Mouse (Mus musculus): ENCODE data around the gene Kank4. TPM values are rescaled to one million over a fixed set of nuclear protein-coding genes. Genes with fewer than 3 reads are reported as not detected.

Gene Kank4
- polyA plus RNA-seq, 1 experiment: not detected

DNA sequence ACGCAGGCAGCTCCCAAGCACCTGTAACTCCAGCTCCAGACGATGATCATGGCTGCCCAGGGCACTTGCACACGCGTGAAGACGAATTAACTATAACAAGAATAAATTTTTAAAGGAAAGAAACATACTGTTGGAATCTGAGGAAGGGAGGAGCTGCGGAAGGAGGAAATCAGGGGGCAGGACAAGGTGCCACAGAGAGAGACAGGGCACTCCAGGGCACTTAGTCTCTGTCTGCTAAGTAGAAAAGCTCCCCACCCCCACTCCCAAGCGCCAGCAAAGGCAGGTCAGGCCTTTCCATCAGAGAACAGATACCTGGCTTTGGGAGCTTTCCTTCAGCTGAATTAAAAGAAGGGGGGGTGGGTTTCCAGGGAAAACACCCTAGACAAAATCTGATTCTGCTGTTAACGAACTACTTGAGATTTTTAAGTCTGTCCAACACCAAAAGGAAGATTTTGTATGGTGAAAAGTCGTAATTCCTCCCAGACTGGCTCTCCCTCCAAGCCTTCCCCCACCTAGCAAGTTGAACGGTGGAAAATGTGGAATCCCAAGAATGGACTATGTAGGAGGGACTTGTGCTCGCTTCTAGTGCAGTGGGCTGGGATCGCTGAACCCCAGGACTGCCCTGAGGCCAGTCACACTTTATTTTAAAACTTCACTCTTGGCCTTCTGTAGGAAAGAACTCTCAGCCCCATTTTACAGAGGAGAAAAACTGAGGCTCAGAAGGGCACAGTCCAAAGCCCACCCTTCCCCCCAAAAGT is 11.9 kb downstream of the Kank4 start:
- Histone ChIP-seq H3K4me1 (ENCODE audit: control insufficient read depth, insufficient read depth, low read length) (no peaks in the 10 kb centered on the region), H3K4me3 (ENCODE audit: insufficient read depth, low read depth, low read length) (no peak overlapping the region), H3K27ac (ENCODE audit: insufficient read depth, low read depth, low read length) (no peak overlapping the region)
- TF ChIP-seq POLR2A (IDR thresholded peaks at IDR 0.05; ENCODE audit: insufficient read depth, low read depth, low read length) (no peak), CTCF (IDR thresholded peaks at IDR 0.05; ENCODE audit: insufficient read depth, low read depth, low read length) (no peak)
- WGBS: 83% methylated on average over 12 of the region's 12 CpGs

DNA sequence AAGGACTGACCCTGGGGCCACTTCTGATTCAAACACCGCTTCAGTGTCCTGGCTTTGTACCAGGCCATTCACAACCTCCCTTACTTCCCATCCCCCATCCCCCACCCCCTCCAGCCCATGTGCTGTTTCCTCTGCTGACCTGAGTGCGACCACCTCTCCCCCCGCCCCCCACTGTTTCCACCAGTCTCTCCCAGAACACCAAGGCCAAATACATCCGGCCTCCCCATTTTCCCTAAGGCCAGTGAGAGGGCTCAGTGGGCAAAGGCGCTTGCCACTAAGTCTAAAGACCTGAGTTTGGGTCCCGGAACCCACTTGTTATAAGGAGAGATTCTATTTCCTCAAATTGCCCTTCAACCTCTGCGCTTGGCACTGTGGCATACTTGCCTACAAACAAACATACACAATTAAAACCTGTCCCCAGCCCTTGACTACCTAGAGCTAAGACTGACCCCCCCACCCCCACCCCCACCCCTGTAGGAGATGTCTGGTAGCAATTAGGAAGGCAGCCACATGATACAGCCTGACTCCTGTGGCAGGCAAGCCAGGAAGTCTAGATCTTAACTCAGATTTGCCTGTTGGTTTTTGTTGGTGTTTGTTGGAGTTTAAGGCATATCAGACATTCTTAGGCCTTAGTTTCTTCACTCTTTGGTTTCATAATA is 12.7 kb downstream of the Kank4 start:
- Histone ChIP-seq H3K4me1 (ENCODE audit: control insufficient read depth, insufficient read depth, low read length) (no peaks in the 10 kb centered on the region), H3K27ac (ENCODE audit: insufficient read depth, low read depth, low read length) (no peak overlapping the region), H3K4me3 (ENCODE audit: insufficient read depth, low read depth, low read length) (no peak overlapping the region)
- 90% methylated on average over 7 of the region's 7 CpGs for WGBS
- TF ChIP-seq CTCF (IDR thresholded peaks at IDR 0.05; ENCODE audit: insufficient read depth, low read depth, low read length) (no peak), POLR2A (IDR thresholded peaks at IDR 0.05; ENCODE audit: insufficient read depth, low read depth, low read length) (no peak)

DNA sequence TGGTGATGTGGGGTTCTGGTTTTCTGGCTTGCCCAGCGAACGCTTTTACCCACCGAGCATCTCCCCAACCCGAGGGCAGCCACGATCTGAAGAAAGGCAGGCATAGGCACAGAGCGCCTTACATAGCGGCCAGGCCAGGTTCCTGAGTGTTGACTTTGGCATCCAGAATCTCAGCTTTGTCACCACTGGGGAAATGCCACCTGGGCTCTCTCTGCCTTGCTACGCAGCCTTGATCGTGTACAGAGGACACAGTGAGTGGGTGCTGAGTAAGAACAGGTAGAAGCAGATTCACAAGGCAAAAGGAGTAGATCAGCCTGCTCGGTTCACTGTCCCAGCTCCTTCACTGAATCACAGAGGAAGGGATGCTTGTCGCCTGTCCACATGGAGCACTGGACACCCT is 15.6 kb downstream of the Kank4 start:
- no peak for TF ChIP-seq CTCF (IDR thresholded peaks at IDR 0.05; ENCODE audit: insufficient read depth, low read depth, low read length)
- TF ChIP-seq POLR2A (IDR thresholded peaks at IDR 0.05; ENCODE audit: insufficient read depth, low read depth, low read length): no peak
- no peak overlapping the region for H3K27ac ChIP-seq (ENCODE audit: insufficient read depth, low read depth, low read length)
- WGBS: 95% methylated on average over 11 of the region's 11 CpGs
- no peak overlapping the region for H3K4me3 ChIP-seq (ENCODE audit: insufficient read depth, low read depth, low read length)
- peaks cover 2% of the 10 kb centered on the region; the same call in 1 of the 2 replicates for H3K4me1 ChIP-seq (ENCODE audit: control insufficient read depth, insufficient read depth, low read length)

DNA sequence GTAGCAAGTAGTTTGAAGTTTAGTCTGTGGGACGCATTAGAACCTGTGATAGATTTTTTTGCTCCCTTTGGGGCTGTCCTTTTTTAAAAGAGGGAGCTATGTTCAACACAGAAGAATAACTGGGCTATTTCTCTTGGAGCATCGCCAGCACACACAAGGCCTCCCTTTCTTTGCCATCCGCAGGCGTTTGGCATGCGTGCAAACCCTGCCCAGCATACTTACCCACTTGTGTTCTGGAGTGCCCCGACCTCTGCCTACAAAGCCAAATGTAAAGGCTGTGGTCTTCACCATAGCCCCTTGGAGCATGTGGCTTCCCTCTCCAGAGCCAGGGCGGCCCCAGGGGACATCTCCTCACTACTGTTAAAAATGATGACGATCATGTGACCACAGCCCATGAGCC is 16.5 kb downstream of the Kank4 start:
- TF ChIP-seq POLR2A (IDR thresholded peaks at IDR 0.05; ENCODE audit: insufficient read depth, low read depth, low read length): no peak
- TF ChIP-seq CTCF (IDR thresholded peaks at IDR 0.05; ENCODE audit: insufficient read depth, low read depth, low read length): no peak
- WGBS: 59% methylated on average over 8 of the region's 8 CpGs
- H3K4me3 ChIP-seq (ENCODE audit: insufficient read depth, low read depth, low read length): no peak overlapping the region
- no peak overlapping the region for H3K27ac ChIP-seq (ENCODE audit: insufficient read depth, low read depth, low read length)
- H3K4me1 ChIP-seq (ENCODE audit: control insufficient read depth, insufficient read depth, low read length): peaks cover 2% of the 10 kb centered on the region; the same call in 1 of the 2 replicates

DNA sequence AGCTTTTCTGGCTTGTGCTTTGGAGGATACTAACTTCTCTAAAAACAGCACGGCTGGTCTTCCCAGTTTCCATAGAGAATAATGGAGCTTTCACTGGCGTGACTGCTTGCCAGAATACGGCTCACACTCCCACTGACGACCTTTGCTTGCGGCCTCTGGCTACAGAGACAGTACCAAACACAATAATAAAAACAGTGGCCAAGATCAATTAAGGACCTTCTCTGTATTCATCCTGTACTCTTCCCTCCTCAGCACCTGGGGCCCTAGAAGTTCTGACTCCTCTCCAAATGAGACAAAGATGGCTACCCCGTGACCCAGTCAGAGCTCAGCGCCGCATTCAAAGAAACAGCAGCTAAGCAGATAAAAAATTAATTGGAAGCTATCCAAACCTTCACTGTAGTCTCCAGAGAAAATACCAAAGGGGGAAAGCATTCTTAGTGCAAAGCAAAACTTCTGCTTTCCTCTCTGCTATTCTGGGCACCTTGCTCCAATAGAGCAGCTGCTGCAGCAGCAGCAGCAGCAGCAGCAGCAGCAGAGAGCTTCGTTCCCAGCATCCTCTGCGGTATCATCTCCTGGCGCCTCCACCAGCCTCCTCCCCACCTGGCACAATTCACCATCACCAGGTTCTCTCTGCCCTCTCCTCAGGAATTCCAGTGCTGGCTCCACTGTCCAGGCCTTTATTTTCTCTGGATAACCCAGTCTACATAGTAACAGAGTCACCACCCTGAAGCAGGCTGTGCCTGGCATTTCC is 20.6 kb downstream of the Kank4 start:
- WGBS: 34% methylated on average over 11 of the region's 11 CpGs
- Histone ChIP-seq H3K4me3 (ENCODE audit: insufficient read depth, low read depth, low read length) (no peak overlapping the region), H3K4me1 (ENCODE audit: control insufficient read depth, insufficient read depth, low read length) (peaks cover 2% of the 10 kb centered on the region; the same call in 1 of the 2 replicates), H3K27ac (ENCODE audit: insufficient read depth, low read depth, low read length) (peak overlapping the region; percentile 37)
- TF ChIP-seq POLR2A (IDR thresholded peaks at IDR 0.05; ENCODE audit: insufficient read depth, low read depth, low read length) (no peak), CTCF (IDR thresholded peaks at IDR 0.05; ENCODE audit: insufficient read depth, low read depth, low read length) (no peak)

DNA sequence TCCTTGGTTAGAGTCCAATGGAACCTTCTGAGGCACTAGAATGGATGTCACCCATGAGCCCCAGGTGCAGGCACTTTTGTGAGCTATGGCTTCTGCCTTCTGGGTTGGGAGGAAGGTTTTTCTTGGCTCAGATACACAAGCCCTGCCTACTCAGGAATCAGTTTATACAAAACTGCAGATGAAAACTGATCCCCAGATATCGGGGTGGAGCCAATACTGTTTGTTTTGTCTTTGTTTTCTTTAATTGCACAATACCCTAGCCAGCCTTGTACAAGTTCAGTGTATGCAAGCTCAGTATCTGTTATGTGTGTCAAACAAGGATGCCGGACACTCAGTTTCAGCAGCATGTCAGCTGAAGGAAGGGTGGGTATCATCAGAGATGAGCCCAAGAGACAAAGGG is 22.1 kb downstream of the Kank4 start:
- no peak overlapping the region for H3K27ac ChIP-seq (ENCODE audit: insufficient read depth, low read depth, low read length)
- H3K4me3 ChIP-seq (ENCODE audit: insufficient read depth, low read depth, low read length): no peak overlapping the region
- no peak for TF ChIP-seq POLR2A (IDR thresholded peaks at IDR 0.05; ENCODE audit: insufficient read depth, low read depth, low read length)
- TF ChIP-seq CTCF (IDR thresholded peaks at IDR 0.05; ENCODE audit: insufficient read depth, low read depth, low read length): no peak
- H3K4me1 ChIP-seq (ENCODE audit: control insufficient read depth, insufficient read depth, low read length): peaks cover 2% of the 10 kb centered on the region; the same call in 1 of the 2 replicates
- WGBS: 92% methylated on average over 2 of the region's 2 CpGs

DNA sequence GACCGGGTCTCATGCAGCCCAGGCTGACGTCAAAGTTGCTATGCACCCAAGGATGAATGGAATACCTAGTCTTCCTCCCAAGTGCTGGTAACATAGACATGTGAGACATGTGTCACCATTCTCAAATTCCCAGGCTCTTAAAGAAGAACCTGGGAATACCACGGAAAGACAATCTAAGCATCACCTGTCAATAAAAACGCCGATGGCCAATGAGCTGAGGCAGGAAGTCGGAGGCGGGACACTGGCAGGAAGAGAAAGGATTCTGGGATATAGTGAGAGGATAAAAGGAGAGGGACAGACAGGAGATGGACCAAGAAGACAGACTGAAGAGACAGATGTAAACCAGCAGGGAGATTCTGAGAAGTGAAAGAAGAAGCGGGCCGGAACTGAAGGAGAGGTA is 23.9 kb downstream of the Kank4 start:
- Histone ChIP-seq H3K4me1 (ENCODE audit: control insufficient read depth, insufficient read depth, low read length) (peaks cover 5% of the 10 kb centered on the region), H3K27ac (ENCODE audit: insufficient read depth, low read depth, low read length) (no peak overlapping the region), H3K4me3 (ENCODE audit: insufficient read depth, low read depth, low read length) (no peak overlapping the region)
- 97% methylated on average over 9 of the region's 9 CpGs for WGBS
- TF ChIP-seq POLR2A (IDR thresholded peaks at IDR 0.05; ENCODE audit: insufficient read depth, low read depth, low read length): no peak
- no peak for TF ChIP-seq CTCF (IDR thresholded peaks at IDR 0.05; ENCODE audit: insufficient read depth, low read depth, low read length)

DNA sequence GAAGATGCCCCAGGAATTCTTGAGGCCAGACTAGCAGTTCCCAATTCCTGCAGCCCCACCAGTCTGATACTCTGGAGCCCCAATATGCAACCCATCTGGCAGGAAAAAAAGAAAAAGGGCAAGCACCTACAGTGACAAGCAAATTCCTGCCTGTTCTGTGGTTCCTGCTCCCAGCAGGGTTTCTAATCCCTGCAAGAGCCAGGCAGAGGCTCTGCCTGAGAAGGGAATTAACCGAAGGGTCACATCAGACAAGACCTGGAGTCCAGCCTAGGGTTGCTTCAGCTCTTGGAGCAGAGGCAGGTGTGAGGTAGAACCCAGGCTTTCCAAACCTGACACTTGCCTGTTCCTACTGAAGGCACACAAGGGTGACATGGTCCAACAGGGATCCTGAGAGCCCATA is 26.6 kb downstream of the Kank4 start:
- Histone ChIP-seq H3K4me3 (ENCODE audit: insufficient read depth, low read depth, low read length) (no peak overlapping the region), H3K27ac (ENCODE audit: insufficient read depth, low read depth, low read length) (no peak overlapping the region), H3K4me1 (ENCODE audit: control insufficient read depth, insufficient read depth, low read length) (peaks cover 3% of the 10 kb centered on the region)
- WGBS: 79% methylated on average over 1 of the region's 1 CpGs
- no peak for TF ChIP-seq POLR2A (IDR thresholded peaks at IDR 0.05; ENCODE audit: insufficient read depth, low read depth, low read length)
- no peak for TF ChIP-seq CTCF (IDR thresholded peaks at IDR 0.05; ENCODE audit: insufficient read depth, low read depth, low read length)

DNA sequence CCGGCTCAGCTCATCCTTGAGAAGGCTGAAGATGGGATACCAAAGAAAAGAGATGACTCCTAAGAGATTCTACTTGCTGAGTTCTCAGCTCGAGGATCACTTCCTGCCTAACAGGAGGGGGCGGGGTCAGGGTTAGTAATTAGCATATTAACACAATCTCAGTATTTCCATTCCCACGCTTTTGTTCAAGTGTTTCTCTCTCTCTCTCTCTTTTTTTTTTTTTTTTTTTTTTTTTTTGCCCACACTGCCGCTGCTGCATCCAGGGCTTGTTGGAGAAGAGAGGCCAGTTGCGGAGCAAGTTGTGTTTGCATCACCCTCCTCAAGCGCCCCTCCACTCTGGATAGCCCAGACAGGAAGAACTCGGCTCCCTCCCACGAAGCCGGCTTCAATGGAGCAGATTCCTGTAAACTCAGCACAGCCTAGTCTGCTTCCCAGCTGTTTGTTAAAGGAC is 27.5 kb downstream of the Kank4 start:
- no peak overlapping the region for H3K4me3 ChIP-seq (ENCODE audit: insufficient read depth, low read depth, low read length)
- H3K4me1 ChIP-seq (ENCODE audit: control insufficient read depth, insufficient read depth, low read length): peaks cover 3% of the 10 kb centered on the region
- H3K27ac ChIP-seq (ENCODE audit: insufficient read depth, low read depth, low read length): no peak overlapping the region
- TF ChIP-seq POLR2A (IDR thresholded peaks at IDR 0.05; ENCODE audit: insufficient read depth, low read depth, low read length) (no peak), CTCF (IDR thresholded peaks at IDR 0.05; ENCODE audit: insufficient read depth, low read depth, low read length) (no peak)
- 8% methylated on average over 10 of the region's 10 CpGs for WGBS
